Comparison of ENCODE assay signal across 8 mouse cellular contexts in the genomic region with DNA sequence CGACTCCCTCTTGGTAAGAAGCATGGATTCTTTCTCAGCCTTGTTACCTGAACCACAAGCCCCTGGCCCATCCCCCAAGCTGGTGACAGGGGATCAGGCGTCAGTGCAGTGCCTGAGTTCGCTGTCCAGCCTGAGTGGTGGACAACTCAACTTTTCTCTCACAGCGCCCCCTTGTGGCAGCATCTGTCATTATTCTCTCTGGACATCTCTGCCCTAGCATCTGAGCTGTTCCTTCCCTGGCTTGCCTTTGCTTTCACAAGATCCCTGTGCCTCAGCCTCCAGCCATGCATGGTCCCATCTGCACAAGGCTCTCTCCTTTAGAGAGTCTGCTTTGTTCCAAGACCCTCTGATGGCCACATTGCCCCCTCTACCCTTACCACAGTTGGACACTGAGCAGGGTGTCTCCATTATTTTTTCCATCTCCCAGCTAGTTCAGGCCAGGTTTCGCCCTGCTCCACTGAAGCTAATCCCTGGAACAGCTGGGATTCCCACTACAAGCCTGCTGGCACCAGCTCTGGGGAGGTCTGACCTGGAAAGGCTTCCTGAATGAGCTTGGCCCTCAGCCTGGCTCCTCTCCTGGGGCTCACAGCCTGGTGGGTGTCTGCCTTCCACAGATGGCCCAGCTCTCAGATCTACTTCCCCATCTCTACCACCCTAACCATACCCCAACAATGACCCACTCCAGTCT. TPM values are rescaled to one million over a fixed set of nuclear protein-coding genes. Genes with fewer than 3 reads are reported as not detected.
DNase-seq lines count a peak whose midpoint lies in the region; ATAC-seq and TF ChIP-seq lines count a peak whose summit lies in the region.

No protein-coding gene starts in this region.

- no peak overlapping the region for H3K4me3 ChIP-seq in embryonic facial prominence, embryonic 11.5 days (ENCODE audit: low read depth, low read length)
- no peak overlapping the region for H3K4me3 ChIP-seq in heart, adult 2 months
- no peak overlapping the region for H3K4me3 ChIP-seq in kidney, embryonic 15.5 days (replicated peaks)
- no peak overlapping the region for H3K4me3 ChIP-seq in liver, adult 2 months (ENCODE audit: insufficient read depth, low read depth, low read length)
- no peak overlapping the region for H3K4me3 ChIP-seq in myocyte

- no peak overlapping the region for H3K9ac ChIP-seq in embryonic facial prominence, embryonic 11.5 days (replicated peaks; ENCODE audit: low read length)
- no peak overlapping the region for H3K9ac ChIP-seq in heart, adult 2 months (ENCODE audit: low read depth, low read length)
- no peak overlapping the region for H3K9ac ChIP-seq in kidney, embryonic 15.5 days
- no peak overlapping the region for H3K9ac ChIP-seq in liver, adult 2 months (ENCODE audit: low read depth, low read length)

- intact Hi-C loops in heart, adult 2 months (cut with DNase I): loop anchor here (1.0 to 5.0 kb wide), 2 partner anchors 8 to 163 kb away; no protein-coding TSS in a partner anchor

- no peak overlapping the region for H3K27ac ChIP-seq in embryonic facial prominence, embryonic 11.5 days (replicated peaks; ENCODE audit: low read depth, low read length)
- H3K27ac ChIP-seq in heart, adult 2 months: no peak overlapping the region
- no peak overlapping the region for H3K27ac ChIP-seq in kidney, embryonic 15.5 days
- H3K27ac ChIP-seq in liver, adult 2 months (replicated peaks; ENCODE audit: insufficient read depth, low read depth, low read length): no peak overlapping the region

- H3K4me2 ChIP-seq in embryonic facial prominence, embryonic 11.5 days (ENCODE audit: low read depth, low read length): no peak overlapping the region
- no peak overlapping the region for H3K4me2 ChIP-seq in kidney, embryonic 15.5 days
- H3K4me2 ChIP-seq in myocyte (ENCODE audit: low read depth): no peak overlapping the region

- ATAC-seq in embryonic facial prominence, embryonic 11.5 days (replicated peaks; ENCODE audit: insufficient number of reproducible peaks, low FRiP score, low TSS enrichment, low read depth): peak; percentile 70; the same call in 1 of the 2 replicates
- ATAC-seq in kidney, embryonic 15.5 days (replicated peaks; ENCODE audit: low FRiP score): peak; percentile 77; the same call in 1 of the 2 replicates

- TF ChIP-seq CTCF in heart, adult 2 months (IDR thresholded peaks at IDR 0.05): peak; percentile 78
- TF ChIP-seq CTCF in liver, adult 2 months (IDR thresholded peaks at IDR 0.05; ENCODE audit: low read depth, low read length): peak; percentile 78

- no peaks in the 10 kb centered on the region for H3K27me3 ChIP-seq in embryonic facial prominence, embryonic 11.5 days (ENCODE audit: control insufficient read depth, insufficient read depth, low read length)
- no peaks in the 10 kb centered on the region for H3K27me3 ChIP-seq in heart, adult 2 months (ENCODE audit: control insufficient read depth, insufficient read depth, low read length)
- no peaks in the 10 kb centered on the region for H3K27me3 ChIP-seq in kidney, embryonic 15.5 days
- no peaks in the 10 kb centered on the region for H3K27me3 ChIP-seq in liver, adult 2 months (ENCODE audit: control insufficient read depth, insufficient read depth, low read length)
- H3K27me3 ChIP-seq in myocyte (ENCODE audit: control insufficient read depth, insufficient read depth, insufficient read length): no peaks in the 10 kb centered on the region

- H3ac ChIP-seq in myocyte (ENCODE audit: control insufficient read depth, insufficient read length): no peak overlapping the region

- 23% methylated on average over 5 of the region's 5 CpGs for WGBS in embryonic facial prominence, embryonic 11.5 days
- 23% methylated on average over 5 of the region's 5 CpGs for WGBS in heart, adult 2 months
- WGBS in kidney, embryonic 15.5 days: 23% methylated on average over 5 of the region's 5 CpGs
- 36% methylated on average over 5 of the region's 5 CpGs for WGBS in liver, adult 2 months

- DNase-seq in 3T3-L1 (ENCODE audit: low read depth, low spot score): peak; percentile 90
- peak; percentile 86 for DNase-seq in adrenal gland, postnatal 25 days
- peak; percentile 84 for DNase-seq in embryonic facial prominence, embryonic 11.5 days (ENCODE audit: low spot score)
- DNase-seq in heart, adult 2 months: peak; percentile 42 to 74
- peak; percentile 53 for DNase-seq in liver, adult 2 months (ENCODE audit: extremely low read depth, low read depth, low spot score)
- peak; percentile 17 to 32 for DNase-seq in spleen, postnatal 36 days (ENCODE audit: low spot score in 2 of 2)

- no peak for TF ChIP-seq POLR2A in heart, adult 2 months (IDR thresholded peaks at IDR 0.05; ENCODE audit: insufficient read depth, low read depth, low read length)
- no peak for TF ChIP-seq POLR2A in liver, adult 2 months (IDR thresholded peaks at IDR 0.05; ENCODE audit: extremely low read depth, insufficient read depth, low read length)
- no peak for TF ChIP-seq POLR2A in myocyte (IDR thresholded peaks at IDR 0.05; ENCODE audit: insufficient read length, low read depth)

- H3K79me2 ChIP-seq in heart, adult 2 months (replicated peaks; ENCODE audit: control insufficient read depth, insufficient read depth, low read length): no peaks in the 10 kb centered on the region
- H3K79me2 ChIP-seq in liver, adult 2 months (ENCODE audit: control insufficient read depth, insufficient read depth, low read length): no peaks in the 10 kb centered on the region
- no peaks in the 10 kb centered on the region for H3K79me2 ChIP-seq in myocyte (ENCODE audit: control insufficient read depth, insufficient read depth)

- no peaks in the 10 kb centered on the region for H3K4me1 ChIP-seq in embryonic facial prominence, embryonic 11.5 days (ENCODE audit: control insufficient read depth, insufficient read depth, low read length)
- no peaks in the 10 kb centered on the region for H3K4me1 ChIP-seq in heart, adult 2 months (ENCODE audit: control insufficient read depth, insufficient read depth, low read length)
- H3K4me1 ChIP-seq in kidney, embryonic 15.5 days: no peaks in the 10 kb centered on the region
- no peaks in the 10 kb centered on the region for H3K4me1 ChIP-seq in liver, adult 2 months (ENCODE audit: control insufficient read depth, insufficient read depth, low read length)

- H3K9me3 ChIP-seq in embryonic facial prominence, embryonic 11.5 days (replicated peaks; ENCODE audit: control insufficient read depth, low read length): no peaks in the 10 kb centered on the region
- H3K9me3 ChIP-seq in kidney, embryonic 15.5 days (replicated peaks): no peaks in the 10 kb centered on the region

- TF ChIP-seq EP300 in heart, adult 2 months (IDR thresholded peaks at IDR 0.05; ENCODE audit: insufficient read depth, low read depth, low read length): no peak

- no peaks in the 10 kb centered on the region for H3K36me3 ChIP-seq in embryonic facial prominence, embryonic 11.5 days (replicated peaks; ENCODE audit: control insufficient read depth, insufficient read depth, low read depth, low read length)
- no peaks in the 10 kb centered on the region for H3K36me3 ChIP-seq in heart, adult 2 months (ENCODE audit: control insufficient read depth, insufficient read depth, low read length)
- no peaks in the 10 kb centered on the region for H3K36me3 ChIP-seq in kidney, embryonic 15.5 days
- H3K36me3 ChIP-seq in liver, adult 2 months (ENCODE audit: control insufficient read depth, insufficient read depth, low read length): no peaks in the 10 kb centered on the region
- H3K36me3 ChIP-seq in myocyte (ENCODE audit: control insufficient read depth, insufficient read depth): no peaks in the 10 kb centered on the region

TF ChIP-seq in myocyte, 11 proteins besides CTCF, POLR2A, EP300 and RAD21:
- TF ChIP-seq CEBPB (IDR thresholded peaks at IDR 0.05; ENCODE audit: insufficient read depth, poor library complexity, severe bottlenecking) (no peak), TCF12 (IDR thresholded peaks at IDR 0.05; ENCODE audit: insufficient read depth, poor library complexity, severe bottlenecking) (no peak), TCF3 (IDR thresholded peaks at IDR 0.05; ENCODE audit: insufficient read length, low read depth) (no peak), MAX (IDR thresholded peaks at IDR 0.05; ENCODE audit: low read depth) (no peak), POLR2AphosphoS2 (IDR thresholded peaks at IDR 0.05; ENCODE audit: insufficient read length, low read depth) (no peak), E2F4 (IDR thresholded peaks at IDR 0.05; ENCODE audit: insufficient read depth) (no peak), REST (IDR thresholded peaks at IDR 0.05; ENCODE audit: insufficient read depth, insufficient read length) (peak; percentile 66), USF1 (IDR thresholded peaks at IDR 0.05; ENCODE audit: low read depth) (no peak), MYOD1 (IDR thresholded peaks at IDR 0.05; ENCODE audit: control insufficient read depth in 1 of 3, insufficient read length in 2 of 3, low read depth in 2 of 3) (peak in 1 of 3 experiments; percentile 1), SRF (IDR thresholded peaks at IDR 0.05; ENCODE audit: control insufficient read depth, insufficient read length, low read depth) (no peak), MYOG (IDR thresholded peaks at IDR 0.05; ENCODE audit: control insufficient read depth in 1 of 3, insufficient read depth in 1 of 3, insufficient read length in 2 of 3, low read depth in 2 of 3) (no peak)

RNA-seq across cellular contexts. Expression of gene Slc2a9, which starts 32.9 kb away (rescaled TPM):
- total RNA-seq in adrenal gland, postnatal 25 days (2021): 2.7 and 2.8 TPM in 2 replicates
- 0.33 and 0.46 TPM in 2 replicates for polyA plus RNA-seq in embryonic facial prominence, embryonic 11.5 days (2014; fragmentation: Nextera tagmentation; extraction: Ambion mirVana)
- 1 to 10 TPM; 1.3 to 1.6 TPM for total RNA-seq in heart, adult 2 months (2021)
- 1.6 and 1.9 TPM in 2 replicates for polyA plus RNA-seq in heart, adult 2 months (2012; rRNA removed)
- 1.4 and 1.6 TPM in 2 replicates for polyA plus RNA-seq in kidney, embryonic 15.5 days (2015; fragmentation: Nextera tagmentation; extraction: Ambion mirVana)
- total RNA-seq in liver, adult 2 months (2014; rRNA removed): 48.3 and 80.8 TPM in 2 replicates
- 30.7 and 33.0 TPM in 2 replicates for polyA plus RNA-seq in liver, adult 2 months (2012; rRNA removed)
- 1.1 TPM for polyA plus RNA-seq in myocyte (2012; fragmentation: generic; extraction: Trizol)

Comparison
In these comparisons a context has a peak if more than half of its experiments do, and no peak if none do; other contexts are left out.
1. DNase-seq: peak in every context shown above with its lines; median percentile 90 in 3T3-L1; 86 in adrenal gland, postnatal 25 days; 84 in embryonic facial prominence, embryonic 11.5 days; 58 in heart, adult 2 months; 53 in liver, adult 2 months; 24 in spleen, postnatal 36 days.
2. RNA of gene Slc2a9, which starts 32.9 kb away (polyA plus RNA-seq): 30.7 to 33.0 TPM in liver, adult 2 months; 1.6 to 1.9 TPM in heart, adult 2 months, 1.4 to 1.6 TPM in kidney, embryonic 15.5 days, 1.1 TPM in myocyte (single experiment) and 0.33 to 0.46 TPM in embryonic facial prominence, embryonic 11.5 days; every median in the first group is over 10 times any median in the second.